Mouse (Mus musculus): ENCODE results near the gene Procr. TPM values are rescaled to one million over a fixed set of nuclear protein-coding genes. Genes with fewer than 3 reads are reported as not detected.
"Not testable (repeated sequence)": the region's sequence is repeated elsewhere in the genome, so short reads cannot be mapped to it uniquely, and the experiment has no call there.

Procr gene
- polyA plus RNA-seq, 1 experiment from 2014 or later: 1.1 TPM

DNA sequence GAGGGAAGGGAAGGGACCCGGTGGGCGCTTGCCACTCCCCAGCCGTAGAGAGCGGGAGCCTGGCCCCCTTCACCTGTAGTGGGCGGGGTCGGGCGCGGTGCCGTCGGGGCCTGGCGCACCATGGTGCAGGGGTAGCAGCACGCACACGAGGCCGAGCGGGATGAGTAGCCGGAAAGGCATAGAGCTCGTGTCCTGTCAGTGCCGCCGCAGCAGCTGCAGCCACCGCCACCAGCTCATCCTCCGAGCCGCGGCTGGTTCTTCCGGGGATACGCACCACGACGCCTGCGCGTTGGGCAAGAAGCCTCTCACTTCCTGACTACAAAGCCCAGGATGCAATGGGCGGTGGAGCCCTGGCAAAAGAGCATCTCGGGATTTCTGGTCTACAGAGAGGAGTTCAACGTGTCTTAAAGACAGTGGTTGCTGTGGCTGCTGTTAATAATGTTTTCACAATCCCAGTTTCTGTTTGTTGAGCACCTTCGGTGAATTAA lies 21.7 kb upstream of the Procr start, which contains the start of gene Edem2:
Gene Edem2, minus strand, starts transcription at position 318 of the 488 bp plus-strand sequence.
- Histone ChIP-seq H3K4me3 (peak within 1 kb of the TSS; percentile 70), H3K27ac (peak within 1 kb of the TSS; percentile 77), H3K4me1 (peaks cover 18% of the 10 kb centered on the region), H3K9me3 (no peaks in the 10 kb centered on the region), H3K36me3 (replicated peaks) (no peaks in the 10 kb centered on the region), H3K27me3 (ENCODE audit: poor library complexity, severe bottlenecking) (no peaks in the 10 kb centered on the region)
- WGBS: under 1% methylated on average over 33 of the region's 33 CpGs
- peak; percentile 87 for DNase-seq (ENCODE audit: extremely low spot score, low spot score)

DNA sequence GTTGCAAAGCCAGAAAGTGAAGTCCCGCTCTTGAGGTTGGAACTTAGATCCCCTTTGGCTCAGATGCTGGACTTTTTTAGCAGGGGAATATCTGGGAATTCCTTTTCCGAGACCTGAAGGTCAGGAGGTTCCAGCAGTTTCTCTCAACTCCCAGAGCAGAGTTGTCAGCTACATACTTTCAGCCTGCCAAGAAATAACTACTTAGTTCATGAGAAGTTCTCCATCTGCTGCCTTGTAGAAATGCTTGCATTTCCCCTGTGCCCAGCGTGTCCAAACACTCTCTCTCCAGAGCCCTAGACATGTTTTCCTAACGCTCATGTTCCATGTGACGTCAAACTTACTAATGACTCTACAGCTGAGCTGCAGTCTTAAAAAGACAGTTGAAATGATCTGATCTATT lies 15.8 kb upstream of the Procr start:
- H3K4me3 ChIP-seq: no peak overlapping the region
- H3K9me3 ChIP-seq: no peaks in the 10 kb centered on the region
- 90% methylated on average over 5 of the region's 5 CpGs for WGBS
- no peaks in the 10 kb centered on the region for H3K4me1 ChIP-seq
- no peaks in the 10 kb centered on the region for H3K27me3 ChIP-seq (ENCODE audit: poor library complexity, severe bottlenecking)
- no peak overlapping the region for H3K27ac ChIP-seq
- no peaks in the 10 kb centered on the region for H3K36me3 ChIP-seq (replicated peaks)
- DNase-seq (ENCODE audit: extremely low spot score, low spot score): no peak

- not testable (repeated sequence) for H3K27ac ChIP-seq; H3K27me3 ChIP-seq (ENCODE audit: poor library complexity, severe bottlenecking); DNase-seq (ENCODE audit: extremely low spot score, low spot score); H3K4me3 ChIP-seq; H3K9me3 ChIP-seq; H3K36me3 ChIP-seq (replicated peaks); H3K4me1 ChIP-seq
- 83% methylated on average over 5 of the region's 5 CpGs for WGBS
These were observed 15.2 kb upstream of the Procr start, which contains the start of gene Gm17581 for GRCm38 (mm10) chr2:155735766-155736165. Gene Gm17581, minus strand, starts transcription at chr2:155735866.

DNA sequence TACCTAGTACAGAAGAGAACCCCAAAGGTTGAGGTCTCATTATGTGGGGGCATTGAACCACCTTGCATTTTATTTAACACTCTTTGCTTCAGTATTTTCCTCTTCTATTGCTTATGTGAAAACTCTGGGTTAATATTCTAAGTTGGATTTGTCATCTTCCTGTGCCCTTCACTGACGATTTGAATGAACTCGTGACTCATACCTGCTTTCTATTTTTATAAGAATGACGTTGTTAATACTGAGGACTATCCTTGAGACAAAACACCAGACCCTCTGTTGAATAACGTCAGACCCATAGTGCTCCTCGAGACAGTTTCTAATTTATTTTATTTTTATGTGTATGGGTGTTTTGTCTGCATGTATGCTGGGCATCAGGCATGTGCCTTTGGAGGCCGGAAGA lies 14.0 kb upstream of the Procr start:
- Histone ChIP-seq H3K4me3 (no peak overlapping the region), H3K9me3 (no peaks in the 10 kb centered on the region), H3K27ac (no peak overlapping the region), H3K36me3 (replicated peaks) (no peaks in the 10 kb centered on the region), H3K27me3 (ENCODE audit: poor library complexity, severe bottlenecking) (no peaks in the 10 kb centered on the region), H3K4me1 (no peaks in the 10 kb centered on the region)
- DNase-seq (ENCODE audit: extremely low spot score, low spot score): no peak
- 87% methylated on average over 6 of the region's 6 CpGs for WGBS

GRCm38 (mm10) chr2:155737803-155738202 lies 13.1 kb upstream of the Procr start:
- Histone ChIP-seq H3K4me3 (no peak overlapping the region), H3K36me3 (replicated peaks) (no peaks in the 10 kb centered on the region), H3K4me1 (no peaks in the 10 kb centered on the region), H3K9me3 (no peaks in the 10 kb centered on the region), H3K27me3 (ENCODE audit: poor library complexity, severe bottlenecking) (no peaks in the 10 kb centered on the region), H3K27ac (no peak overlapping the region)
- DNase-seq (ENCODE audit: extremely low spot score, low spot score): no peak
- 78% methylated on average over 9 of the region's 9 CpGs for WGBS

DNA sequence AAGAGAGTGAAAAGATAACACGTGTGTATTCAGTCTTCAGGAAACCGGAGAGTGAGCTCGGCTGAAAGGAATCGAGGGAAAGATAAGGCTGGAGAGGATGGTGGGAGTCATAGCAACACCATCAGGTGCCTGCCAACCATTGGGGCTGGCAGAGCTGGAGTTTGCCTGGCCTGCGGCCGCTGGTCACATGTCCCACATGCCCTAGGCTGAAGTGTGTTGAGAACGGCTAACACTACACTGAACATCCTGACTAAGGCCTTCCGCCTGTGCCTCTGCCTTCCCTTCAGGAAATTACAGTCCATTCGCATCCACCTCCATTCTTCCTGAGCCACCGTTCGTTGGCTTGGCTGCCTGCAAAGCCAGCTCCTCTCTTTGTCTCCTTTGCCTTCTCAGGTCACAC lies 8.7 kb upstream of the Procr start:
- no peak overlapping the region for H3K27ac ChIP-seq
- no peaks in the 10 kb centered on the region for H3K27me3 ChIP-seq (ENCODE audit: poor library complexity, severe bottlenecking)
- H3K9me3 ChIP-seq: no peaks in the 10 kb centered on the region
- H3K4me1 ChIP-seq: no peaks in the 10 kb centered on the region
- H3K4me3 ChIP-seq: no peak overlapping the region
- H3K36me3 ChIP-seq (replicated peaks): no peaks in the 10 kb centered on the region
- DNase-seq (ENCODE audit: extremely low spot score, low spot score): no peak
- WGBS: 87% methylated on average over 11 of the region's 11 CpGs

DNA sequence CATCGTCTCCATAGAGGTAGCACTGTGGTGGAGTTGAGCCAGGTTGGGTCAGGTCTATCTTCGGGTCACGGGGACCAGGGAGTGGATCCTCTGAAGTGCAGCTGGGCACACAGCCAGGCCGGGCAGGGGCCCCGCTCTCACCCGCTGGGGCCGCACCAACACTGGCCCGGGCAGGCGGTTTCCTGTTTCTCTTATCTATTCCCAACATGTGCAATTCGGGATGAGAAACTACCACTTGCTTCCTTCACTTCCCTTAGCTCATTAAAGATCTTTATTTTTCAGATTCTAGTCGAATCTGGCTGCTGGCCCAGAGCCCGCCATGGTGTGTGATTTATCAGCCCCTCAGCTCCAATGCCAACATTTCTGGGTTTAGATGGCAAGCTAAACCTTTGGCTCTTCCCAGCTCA lies 8.0 kb upstream of the Procr start:
- Histone ChIP-seq H3K27me3 (ENCODE audit: poor library complexity, severe bottlenecking) (no peaks in the 10 kb centered on the region), H3K27ac (no peak overlapping the region), H3K36me3 (replicated peaks) (no peaks in the 10 kb centered on the region), H3K4me1 (no peaks in the 10 kb centered on the region), H3K4me3 (no peak overlapping the region), H3K9me3 (no peaks in the 10 kb centered on the region)
- DNase-seq (ENCODE audit: extremely low spot score, low spot score): no peak
- WGBS: 84% methylated on average over 12 of the region's 12 CpGs

DNA sequence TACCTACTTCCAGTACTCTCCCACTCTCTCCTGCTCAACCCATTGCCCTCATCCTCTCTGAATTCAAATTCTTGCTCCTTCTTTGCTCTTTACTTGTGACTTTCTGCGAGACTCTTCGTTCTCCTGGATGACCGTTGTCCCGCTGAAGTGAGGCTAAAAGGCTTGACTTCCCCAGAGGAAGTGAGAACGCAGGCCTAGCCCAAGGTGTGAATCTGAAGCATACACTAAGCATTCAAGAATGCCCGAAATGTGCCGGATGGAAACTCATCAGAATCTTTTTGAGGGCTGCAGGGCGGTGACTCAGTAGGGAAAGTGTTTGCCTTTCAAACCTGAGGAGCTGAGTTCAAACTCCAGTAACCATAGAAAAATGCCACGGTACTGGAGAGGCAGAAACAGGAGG lies 7.6 kb upstream of the Procr start:
- Histone ChIP-seq H3K27me3 (ENCODE audit: poor library complexity, severe bottlenecking) (no peaks in the 10 kb centered on the region), H3K36me3 (replicated peaks) (no peaks in the 10 kb centered on the region), H3K4me3 (no peak overlapping the region), H3K4me1 (no peaks in the 10 kb centered on the region), H3K27ac (no peak overlapping the region), H3K9me3 (no peaks in the 10 kb centered on the region)
- DNase-seq (ENCODE audit: extremely low spot score, low spot score): no peak
- 91% methylated on average over 9 of the region's 9 CpGs for WGBS

DNA sequence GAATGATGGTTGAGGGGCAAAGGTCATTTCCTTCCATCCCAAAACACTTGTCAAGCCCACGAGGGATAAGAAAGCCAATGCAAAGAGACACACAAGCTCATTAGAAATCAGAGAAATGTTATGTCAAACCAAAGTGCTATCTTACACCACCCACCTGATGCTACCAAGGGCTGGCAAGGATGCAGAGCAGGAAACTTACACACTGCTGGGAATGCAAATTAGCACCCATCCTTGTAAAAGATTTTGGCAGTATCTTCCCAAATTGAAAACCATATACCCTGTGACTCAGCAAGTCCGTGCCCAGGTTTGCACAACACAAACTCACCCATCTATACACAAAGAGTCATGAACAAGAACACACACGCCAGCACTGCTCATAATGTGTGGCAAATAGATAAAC lies 5.4 kb upstream of the Procr start:
- 74% methylated on average over 3 of the region's 3 CpGs for whole genome bisulfite sequencing
- Histone ChIP-seq H3K9me3 (no peaks in the 10 kb centered on the region), H3K27me3 (ENCODE audit: poor library complexity, severe bottlenecking) (no peaks in the 10 kb centered on the region), H3K4me1 (no peaks in the 10 kb centered on the region), H3K36me3 (replicated peaks) (no peaks in the 10 kb centered on the region), H3K27ac (no peak overlapping the region), H3K4me3 (no peak overlapping the region)
- DNase-seq (ENCODE audit: extremely low spot score, low spot score): no peak

DNA sequence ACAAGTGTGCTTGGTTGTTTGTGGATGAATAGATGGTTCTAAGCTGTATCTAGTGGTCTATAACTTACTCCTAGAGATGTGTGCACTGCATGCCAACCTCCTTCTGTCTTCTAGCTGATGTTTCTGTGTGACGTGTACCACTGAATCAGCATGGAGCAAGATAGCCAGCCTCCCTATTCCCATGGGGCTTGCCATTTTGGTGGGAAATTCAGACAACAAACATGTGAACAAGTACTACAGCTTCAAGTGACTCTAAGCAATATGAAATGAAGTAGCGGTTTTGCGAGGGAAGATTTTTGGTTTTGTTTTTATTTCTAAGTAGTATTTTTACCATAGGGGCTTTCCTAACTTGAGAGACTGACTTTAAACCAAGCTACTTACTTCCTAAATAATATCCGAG lies 1.5 kb upstream of the Procr start:
- no peak overlapping the region for H3K4me3 ChIP-seq
- 88% methylated on average over 4 of the region's 4 CpGs for WGBS
- no peaks in the 10 kb centered on the region for H3K9me3 ChIP-seq
- DNase-seq (ENCODE audit: extremely low spot score, low spot score): no peak
- H3K4me1 ChIP-seq: peaks cover 10% of the 10 kb centered on the region
- peaks cover 14% of the 10 kb centered on the region for H3K27me3 ChIP-seq (ENCODE audit: poor library complexity, severe bottlenecking)
- H3K27ac ChIP-seq: no peak overlapping the region
- H3K36me3 ChIP-seq (replicated peaks): no peaks in the 10 kb centered on the region

GRCm38 (mm10) chr2:155755746-155756145 lies 4.8 kb downstream of the Procr start:
- WGBS: 3% methylated on average over 1 of the region's 1 CpGs
- H3K27ac ChIP-seq: no peak overlapping the region
- H3K36me3 ChIP-seq (replicated peaks): no peaks in the 10 kb centered on the region
- no peak overlapping the region for H3K4me3 ChIP-seq
- H3K27me3 ChIP-seq (ENCODE audit: poor library complexity, severe bottlenecking): peaks cover 20% of the 10 kb centered on the region
- no peaks in the 10 kb centered on the region for H3K9me3 ChIP-seq
- DNase-seq (ENCODE audit: extremely low spot score, low spot score): peak; percentile 29
- peaks cover 8% of the 10 kb centered on the region for H3K4me1 ChIP-seq

DNA sequence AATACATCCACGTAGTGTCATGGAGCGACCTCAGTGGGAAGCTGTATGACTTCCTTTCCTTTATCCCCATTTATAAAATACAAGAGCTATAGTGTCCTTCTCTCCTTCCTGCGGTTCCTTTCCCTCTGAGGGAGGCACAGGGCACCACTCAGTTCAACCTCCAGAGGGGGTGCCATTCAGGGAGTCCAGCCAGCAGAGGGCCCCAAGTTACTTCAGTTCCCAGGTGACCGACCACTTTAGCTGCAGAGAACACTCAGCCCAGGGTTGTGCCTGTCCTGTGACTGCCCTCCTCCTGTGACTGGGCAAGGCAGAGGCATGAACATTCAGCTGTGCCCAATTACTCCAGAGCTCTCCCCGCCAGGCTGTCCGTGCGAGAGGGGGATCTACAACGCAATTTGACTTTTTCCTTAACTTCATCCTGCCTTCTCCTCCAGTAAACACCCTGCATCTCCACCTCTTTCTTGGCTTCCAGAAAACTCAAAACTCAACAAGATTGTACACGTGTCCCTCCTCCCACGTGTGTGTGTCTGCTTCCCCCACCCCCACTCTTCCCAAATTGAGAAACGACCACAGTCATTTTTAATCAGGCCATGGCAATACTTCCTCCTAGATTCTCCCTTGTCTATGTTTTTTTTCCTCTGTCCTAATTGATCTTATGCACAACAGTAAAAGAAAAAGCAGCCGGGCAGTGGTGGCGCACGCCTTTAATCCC lies 6.1 kb downstream of the Procr start:
- WGBS: 62% methylated on average over 14 of the region's 14 CpGs
- H3K27ac ChIP-seq: no peak overlapping the region
- no peak overlapping the region for H3K4me3 ChIP-seq
- DNase-seq (ENCODE audit: extremely low spot score, low spot score): no peak
- peaks cover 11% of the 10 kb centered on the region; the same call in 1 of the 2 replicates for H3K27me3 ChIP-seq (ENCODE audit: poor library complexity, severe bottlenecking)
- H3K36me3 ChIP-seq (replicated peaks): no peaks in the 10 kb centered on the region
- no peaks in the 10 kb centered on the region for H3K9me3 ChIP-seq
- H3K4me1 ChIP-seq: no peaks in the 10 kb centered on the region

- Histone ChIP-seq H3K9me3 (no peaks in the 10 kb centered on the region), H3K4me3 (no peak overlapping the region), H3K27me3 (ENCODE audit: poor library complexity, severe bottlenecking) (0 out of 2 replicates have a peak, but pooled peaks cover 8% of the 10 kb centered on the region), H3K27ac (no peak overlapping the region), H3K36me3 (replicated peaks) (no peaks in the 10 kb centered on the region), H3K4me1 (no peaks in the 10 kb centered on the region)
- DNase-seq (ENCODE audit: extremely low spot score, low spot score): peak; percentile 70
- 53% methylated on average over 13 of the region's 13 CpGs for WGBS
These were observed 13.9 kb downstream of the Procr start for GRCm38 (mm10) chr2:155764679-155765418.

All from forebrain, embryonic 10.5 days (tissue).